Mouse (Mus musculus) fibroblast of lung, adult 2 months (primary cell): ENCODE results near the gene Gm10300.

Source experiments
- DNase-seq: peaks from one replicate; pipeline ENCODE4 v3.0.0-alpha.2; 2011; ENCODE audit warnings: low read depth

Gene Gm10300

DNA sequence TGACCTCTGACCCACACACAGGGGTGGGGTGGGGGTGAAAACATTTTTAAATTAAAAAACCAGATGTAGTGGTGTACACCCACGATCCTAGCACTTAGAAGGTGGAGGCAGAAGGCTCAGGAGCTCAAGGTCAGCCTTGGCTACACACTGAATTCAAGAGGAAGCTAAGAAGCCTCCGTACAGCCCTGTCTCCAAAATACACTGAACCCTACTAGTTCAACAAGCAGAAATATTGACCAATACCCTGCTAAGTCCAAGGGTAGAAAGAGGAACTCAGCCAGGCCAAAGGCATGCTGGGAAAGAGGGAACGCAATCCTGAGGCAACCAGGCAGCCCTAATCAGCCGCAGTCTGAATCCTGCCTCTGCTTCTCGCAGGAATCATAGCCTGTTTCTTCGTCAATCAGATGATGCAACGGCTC is 3.8 kb downstream of the Gm10300 start:
- no peak for DNase-seq

DNA sequence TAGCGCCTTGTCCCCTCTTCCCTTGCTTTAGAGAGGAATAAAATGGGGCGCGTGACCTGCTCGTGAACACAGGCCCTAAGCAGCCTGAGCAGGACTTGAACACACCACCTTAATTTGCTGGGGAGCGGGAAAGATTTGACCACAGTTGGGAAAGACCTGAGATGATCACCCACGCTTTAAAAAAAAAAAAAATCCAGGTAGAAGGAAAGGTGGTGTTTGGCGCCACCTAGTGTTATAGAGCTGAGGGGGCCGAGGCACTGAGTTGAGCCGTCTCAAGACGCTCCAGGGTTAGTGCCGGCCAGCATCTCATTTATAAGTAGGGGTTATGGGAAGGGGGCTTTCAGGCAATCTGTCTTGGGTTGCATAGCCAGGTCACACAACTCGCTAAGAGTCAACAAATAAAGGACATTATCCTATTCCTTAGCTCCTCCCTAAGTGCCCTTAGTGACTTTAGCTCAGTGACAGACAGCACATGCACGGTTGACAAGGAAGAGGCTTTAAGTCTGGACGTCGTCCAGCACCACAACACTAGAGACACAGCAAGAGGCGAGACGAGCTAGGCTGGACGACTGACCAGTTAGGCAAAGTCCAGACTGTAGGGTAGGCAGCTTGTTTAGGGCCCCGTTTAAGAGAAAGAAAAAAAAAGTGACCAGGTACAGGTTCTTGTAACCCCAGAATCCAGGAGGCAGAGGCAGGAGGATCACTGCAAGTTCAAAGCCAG is 5.2 kb downstream of the Gm10300 start:
- DNase-seq: no peak

DNA sequence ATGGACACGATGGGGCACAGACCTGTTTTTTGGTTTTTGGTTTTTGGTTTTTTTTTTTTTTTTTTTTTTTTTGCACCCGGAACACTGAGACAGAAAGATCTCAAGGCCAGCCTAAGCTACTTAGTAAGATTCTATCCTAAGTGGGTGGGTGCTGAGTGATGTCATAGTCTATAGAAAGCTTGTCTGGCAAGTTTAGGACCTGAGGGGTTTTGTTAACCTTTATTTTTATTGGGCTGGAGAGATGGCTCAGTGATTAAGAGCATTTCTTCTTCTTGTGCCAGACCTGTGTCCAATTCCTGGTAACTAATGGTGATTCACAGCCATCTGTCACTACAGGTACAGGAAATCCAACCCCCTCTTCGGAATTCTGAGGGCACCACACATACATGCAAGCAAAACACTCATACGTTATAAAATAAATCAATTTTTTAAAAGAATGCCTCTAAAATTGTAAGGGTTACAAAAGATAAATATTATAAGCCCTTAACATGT is 6.0 kb downstream of the Gm10300 start:
- no peak for DNase-seq

DNA sequence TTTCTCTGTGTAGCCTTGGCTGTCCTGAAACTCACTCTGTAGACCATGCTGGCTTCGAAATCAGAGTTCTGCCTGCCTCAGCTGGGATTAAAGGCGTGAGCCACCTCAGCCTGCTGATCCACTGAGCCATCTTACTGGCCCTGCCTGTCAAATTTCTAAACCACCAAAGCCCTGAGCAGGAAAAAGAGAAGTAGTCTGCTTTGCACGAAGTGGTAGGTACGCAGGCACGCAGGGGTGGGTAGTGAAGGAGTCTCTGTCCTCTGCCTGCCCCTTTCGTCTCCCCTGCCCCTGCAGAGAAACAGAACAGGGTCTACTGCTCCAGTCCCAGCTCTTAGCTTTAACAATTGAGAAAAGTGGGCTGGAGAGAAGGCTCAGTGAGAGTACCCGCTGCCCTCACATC is 10.6 kb downstream of the Gm10300 start:
- DNase-seq: no peak

DNA sequence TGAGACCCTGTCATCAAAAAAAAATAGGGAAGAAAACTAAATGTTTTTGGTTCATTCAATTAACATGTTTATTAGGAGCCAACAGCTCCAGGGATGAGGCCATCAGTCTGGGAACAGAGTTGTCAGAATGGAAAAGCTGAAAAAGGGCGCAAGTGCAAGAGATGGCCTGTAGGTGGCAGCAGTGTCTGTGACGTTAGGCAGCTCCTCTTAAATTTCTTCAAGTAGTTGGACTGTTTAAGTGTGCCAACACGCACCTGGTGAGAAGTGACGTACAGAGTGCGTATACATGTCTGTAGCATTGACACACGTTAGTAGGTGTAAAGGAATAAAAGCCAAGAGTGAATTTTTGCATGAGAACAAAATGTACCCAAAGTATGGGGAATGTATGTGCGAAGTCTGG is 14.4 kb downstream of the Gm10300 start:
- DNase-seq: no peak

DNA sequence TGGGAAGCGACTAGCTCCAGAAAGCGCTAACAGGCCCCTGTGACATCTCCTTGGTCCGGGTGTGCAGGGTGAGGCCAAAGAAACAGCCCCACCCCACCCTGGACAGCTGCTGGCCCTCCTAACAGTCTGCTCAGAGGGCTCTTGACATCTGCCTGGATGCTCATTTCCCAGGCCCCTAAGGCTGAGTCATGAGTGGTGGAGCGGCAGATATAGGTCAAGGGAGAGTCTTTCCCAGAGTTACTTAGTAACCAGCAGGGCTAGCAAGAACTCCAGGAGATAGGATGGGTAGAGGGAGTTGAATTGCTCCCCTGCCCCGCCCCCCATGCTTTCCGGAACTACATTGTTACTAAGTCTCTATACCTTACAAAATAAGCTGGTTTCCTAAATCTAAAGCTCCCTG is 18.6 kb downstream of the Gm10300 start:
- no peak for DNase-seq

DNA sequence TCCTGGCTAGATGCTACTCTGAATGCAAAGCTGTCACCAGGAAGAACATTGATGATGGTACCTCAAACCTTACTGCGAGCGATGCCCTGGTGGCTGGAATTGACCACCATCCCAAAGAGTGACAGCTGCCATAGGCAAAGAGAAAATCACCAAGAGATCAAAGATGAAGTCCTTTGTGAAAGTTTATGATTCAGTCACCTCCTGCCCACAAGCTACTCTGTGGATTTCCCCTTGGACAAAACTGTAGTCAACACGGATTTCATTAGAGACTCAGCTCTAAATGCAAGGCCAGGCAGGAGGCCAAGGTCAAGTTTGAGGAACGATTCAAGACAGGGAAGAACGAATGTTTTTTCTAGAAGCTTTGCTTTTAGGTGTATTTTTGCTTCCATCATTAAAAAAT is 19.4 kb downstream of the Gm10300 start:
- no peak for DNase-seq

DNA sequence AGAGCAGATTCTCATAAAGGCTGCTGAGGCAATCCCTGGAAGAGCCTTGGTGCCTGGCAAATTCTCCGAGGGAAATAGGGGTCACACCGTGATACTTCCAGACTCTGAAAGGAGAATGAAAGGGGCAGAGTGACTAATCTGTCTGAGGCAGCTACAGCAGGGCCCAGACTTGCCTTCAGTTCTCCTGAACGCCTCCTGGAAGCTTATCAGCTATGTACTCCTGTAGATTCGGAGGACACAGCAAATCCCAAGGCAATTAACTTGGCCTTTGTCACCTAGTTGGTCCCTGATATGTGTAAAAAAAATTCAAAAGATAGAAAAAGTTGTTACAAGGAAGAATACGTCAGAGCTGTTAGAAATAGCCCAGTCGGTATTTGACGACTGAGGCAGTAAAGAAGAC is 20.5 kb downstream of the Gm10300 start:
- no peak for DNase-seq

DNA sequence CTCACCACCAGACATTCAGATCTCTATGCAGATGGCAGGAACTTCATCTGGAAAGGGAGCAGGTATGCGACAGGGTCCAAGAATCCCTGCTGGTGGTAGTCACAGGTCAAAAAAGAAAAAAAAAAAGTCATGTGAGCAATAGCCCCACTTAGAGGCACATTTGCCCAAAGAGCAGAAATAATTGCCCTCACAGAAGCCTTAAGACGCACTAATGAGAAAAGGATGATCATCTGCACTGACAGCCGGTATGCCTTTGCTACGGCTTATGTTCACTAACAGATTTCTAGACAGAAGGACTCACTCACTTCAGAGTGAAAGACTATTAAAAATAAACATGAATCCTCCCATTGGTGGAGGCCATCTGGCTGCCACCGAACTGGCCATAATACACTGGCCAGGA is 25.1 kb downstream of the Gm10300 start:
- no peak for DNase-seq

DNA sequence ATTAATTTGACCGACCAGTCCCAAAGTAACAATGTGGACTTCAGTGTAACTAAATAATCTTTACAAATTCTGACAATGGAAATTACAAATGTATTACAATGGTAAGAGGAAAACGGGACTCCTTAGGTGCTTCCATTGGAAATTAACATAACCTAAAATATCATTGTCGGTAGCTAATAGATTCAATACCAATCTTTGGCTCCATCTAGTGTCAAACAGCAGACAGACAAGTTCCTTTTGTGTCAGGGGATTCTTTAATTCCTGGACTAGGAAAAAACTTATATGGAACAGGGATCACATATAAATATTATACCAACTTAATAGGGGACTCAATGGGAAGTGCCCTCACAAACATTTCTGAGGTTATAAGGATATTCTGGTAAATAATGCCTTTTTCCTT is 26.7 kb downstream of the Gm10300 start:
- no peak for DNase-seq

DNA sequence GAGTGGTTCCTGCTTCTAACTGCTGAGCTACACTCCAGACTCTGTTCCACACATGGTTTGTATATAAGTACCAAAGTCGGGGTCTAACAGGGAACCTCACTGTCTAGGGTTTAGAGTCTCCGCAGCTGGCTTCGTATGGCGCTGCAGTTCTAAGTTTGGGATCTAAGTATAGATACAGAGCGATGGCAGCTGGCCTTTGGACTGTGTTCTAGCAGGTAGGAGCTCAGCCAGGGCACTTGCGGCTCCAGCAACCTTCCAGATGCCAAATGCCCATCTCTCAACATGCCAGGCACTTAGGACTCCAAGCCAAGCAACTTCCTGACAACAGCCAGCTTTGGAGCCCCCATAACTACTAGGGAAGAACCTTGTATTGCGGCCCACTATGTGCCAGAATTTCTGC is 33.7 kb downstream of the Gm10300 start:
- no peak for DNase-seq

DNA sequence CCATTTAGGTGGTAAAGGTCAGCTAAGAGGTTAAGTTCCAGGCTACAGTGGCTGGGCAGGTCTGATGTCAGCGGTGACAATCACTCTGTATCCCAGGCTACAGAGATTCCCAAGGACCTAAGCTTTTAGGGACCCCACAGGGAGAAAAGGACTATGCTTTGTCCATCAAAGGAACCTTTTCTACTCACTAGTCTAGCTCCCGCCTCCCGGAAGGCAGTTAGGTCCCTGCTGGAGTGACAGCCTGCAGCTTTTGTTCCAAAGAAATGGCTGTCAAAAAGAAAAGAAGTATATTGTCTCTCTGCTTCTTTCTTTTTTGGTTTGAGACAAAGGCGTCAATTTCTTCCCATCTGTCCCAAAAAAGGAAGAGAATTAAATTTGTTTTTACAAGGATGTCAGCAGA is 36.7 kb downstream of the Gm10300 start:
- DNase-seq: no peak

DNA sequence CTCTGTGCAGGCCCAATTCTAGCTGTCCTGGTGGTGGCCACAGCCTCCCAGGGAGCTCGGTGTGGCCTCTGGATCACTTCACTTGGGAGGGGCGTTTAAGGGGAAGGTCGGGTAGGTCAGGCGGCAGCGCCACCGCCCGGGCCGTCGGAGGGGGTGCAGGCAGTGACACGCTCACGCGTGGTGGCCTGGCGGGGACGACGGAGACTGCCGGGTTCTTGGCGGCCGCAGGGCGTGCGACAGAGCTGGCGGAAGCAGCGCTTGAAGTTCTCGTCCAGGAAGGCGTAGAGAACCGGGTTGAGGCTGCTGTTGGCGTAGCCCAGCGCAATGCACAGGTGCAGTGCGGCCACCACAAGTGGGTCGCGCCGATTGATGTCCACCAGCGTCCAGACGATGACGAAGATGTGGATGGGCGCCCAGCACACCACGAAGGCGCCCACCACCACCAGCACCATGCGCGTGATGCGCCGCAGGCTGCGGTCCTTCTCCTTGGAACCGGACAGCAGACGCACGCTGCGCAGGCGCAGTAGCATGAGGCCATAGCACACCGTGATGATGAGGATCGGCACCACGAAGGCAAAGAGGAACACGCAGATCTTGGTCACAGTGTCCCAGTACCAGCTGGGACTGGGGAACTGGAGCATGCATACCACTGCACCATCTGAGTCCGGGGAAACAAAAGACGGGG is 39.1 kb downstream of the Gm10300 start:
- no peak for DNase-seq

DNA sequence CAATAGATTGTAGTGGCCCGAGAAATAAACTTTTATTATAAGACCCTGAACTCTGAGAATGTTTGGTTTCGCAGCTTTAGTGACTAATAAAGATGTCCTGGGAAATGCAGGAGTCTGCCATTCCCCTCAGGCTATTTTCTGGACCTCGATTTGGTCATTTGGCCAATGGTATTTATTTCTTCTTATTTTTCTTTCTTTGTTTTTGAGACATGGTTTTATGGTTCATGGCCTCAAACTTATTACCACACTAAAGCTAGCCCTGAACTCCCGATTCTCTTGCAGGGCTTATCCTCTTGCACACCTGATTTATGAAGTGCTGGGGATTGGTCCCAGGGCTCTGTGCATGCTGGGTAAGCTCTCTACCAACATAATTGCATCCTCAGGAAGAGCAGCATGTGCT is 41.8 kb downstream of the Gm10300 start:
- no peak for DNase-seq

DNA sequence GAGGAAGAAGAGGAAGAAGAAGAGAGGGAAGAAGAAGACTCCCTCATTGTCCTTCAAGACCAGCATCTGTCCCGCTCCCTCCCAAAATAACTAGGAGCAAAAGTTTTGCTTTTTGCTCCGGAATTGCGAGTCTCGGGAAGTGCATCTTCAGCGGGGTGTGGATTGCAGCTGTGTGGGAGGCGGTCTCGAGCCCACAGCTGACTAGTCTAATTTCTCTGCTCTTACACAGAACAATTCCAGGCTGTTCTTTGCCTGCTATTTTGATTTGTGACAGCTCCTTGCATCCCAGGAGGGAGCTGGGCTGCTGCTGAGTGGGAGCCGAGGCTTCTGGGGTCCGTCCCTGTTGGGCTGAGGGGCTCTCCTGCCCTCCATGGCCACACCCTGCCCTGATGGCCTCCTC is 45.1 kb downstream of the Gm10300 start:
- DNase-seq: no peak

DNA sequence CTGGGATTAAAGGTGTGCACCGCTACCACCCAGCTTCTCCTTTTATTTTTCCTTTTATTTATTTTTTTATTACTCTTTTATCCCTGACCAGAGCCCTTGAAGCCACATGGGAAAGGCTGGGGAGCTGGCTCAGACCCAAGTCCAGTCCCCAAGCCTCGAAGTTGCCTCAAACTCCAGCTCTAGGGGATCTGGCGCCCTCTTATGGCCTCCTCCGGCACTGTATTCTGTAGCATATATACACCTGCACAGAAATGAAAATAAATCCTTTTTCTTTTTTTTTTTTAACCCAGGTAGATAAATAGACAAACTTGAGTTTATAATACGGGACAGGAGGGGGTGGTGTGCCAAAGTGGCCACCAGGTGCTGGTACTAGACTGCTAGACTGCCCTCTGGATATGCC is 47.2 kb downstream of the Gm10300 start:
- DNase-seq: no peak

DNA sequence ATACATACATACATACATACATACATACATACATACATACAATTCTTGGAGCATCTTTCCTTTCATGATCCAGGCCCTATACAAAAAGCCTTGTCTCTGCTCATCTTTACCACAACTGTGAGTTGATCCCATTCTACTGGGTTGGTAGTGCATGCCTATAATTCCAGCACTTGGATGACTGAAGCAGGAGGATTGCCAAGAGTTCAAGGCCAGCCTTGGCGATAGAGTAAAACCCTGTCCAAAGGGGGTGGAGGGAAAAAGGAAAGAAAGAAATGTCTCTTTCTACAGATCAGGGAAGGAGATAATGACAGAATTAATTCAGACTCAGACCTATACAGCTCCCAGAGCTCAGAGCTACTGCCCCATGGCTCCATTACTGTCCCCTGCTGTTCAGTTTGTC is 48.7 kb downstream of the Gm10300 start:
- no peak for DNase-seq
